Mouse (Mus musculus) ovary, postnatal 10 days (tissue): Measurements from ENCODE around the gene Lfng.

Experiments used
- DNase-seq: peaks from one replicate; pipeline ENCODE4 v3.0.0; 2022; ENCODE audit warnings: low spot score

The Lfng gene

GRCm38 (mm10) chr5:140616691-140617090 lies 9.6 kb downstream of the Lfng start:
- DNase-seq: no peak

- DNase-seq: no peak
These were observed 10.6 kb downstream of the Lfng start for GRCm38 (mm10) chr5:140617714-140618113.

- peak; percentile 58 for DNase-seq
These were observed 12.1 kb downstream of the Lfng start for GRCm38 (mm10) chr5:140619151-140619771.

GRCm38 (mm10) chr5:140619895-140620736 lies 13.0 kb downstream of the Lfng start:
- DNase-seq: no peak

GRCm38 (mm10) chr5:140621092-140621491 lies 14.0 kb downstream of the Lfng start:
- DNase-seq: no peak

- DNase-seq: no peak
These were observed 14.4 kb downstream of the Lfng start for GRCm38 (mm10) chr5:140621517-140621916.

- no peak for DNase-seq
These were observed 16.0 kb downstream of the Lfng start for GRCm38 (mm10) chr5:140622978-140623670.

- no peak for DNase-seq
These were observed 16.7 kb downstream of the Lfng start for GRCm38 (mm10) chr5:140623791-140624190.

GRCm38 (mm10) chr5:140624238-140624637 lies 17.1 kb downstream of the Lfng start:
- no peak for DNase-seq

- no peak for DNase-seq
These were observed 17.8 kb downstream of the Lfng start for GRCm38 (mm10) chr5:140624961-140625360.

- DNase-seq: no peak
These were observed 20.5 kb downstream of the Lfng start for GRCm38 (mm10) chr5:140627580-140627979.

GRCm38 (mm10) chr5:140628995-140629394 lies 21.9 kb downstream of the Lfng start:
- DNase-seq: no peak

- no peak for DNase-seq
These were observed 26.3 kb downstream of the Lfng start for GRCm38 (mm10) chr5:140633432-140633831.

GRCm38 (mm10) chr5:140634798-140635722 lies 27.9 kb downstream of the Lfng start:
- DNase-seq: no peak

- no peak for DNase-seq
These were observed 29.4 kb downstream of the Lfng start for GRCm38 (mm10) chr5:140636316-140637057.

- no peak for DNase-seq
These were observed 29.9 kb downstream of the Lfng start for GRCm38 (mm10) chr5:140637058-140637410.

GRCm38 (mm10) chr5:140637989-140638388 lies 30.9 kb downstream of the Lfng start:
- no peak for DNase-seq

GRCm38 (mm10) chr5:140638484-140638883 lies 31.4 kb downstream of the Lfng start:
- no peak for DNase-seq

- no peak for DNase-seq
These were observed 32.2 kb downstream of the Lfng start for GRCm38 (mm10) chr5:140639312-140639711.

GRCm38 (mm10) chr5:140639871-140640270 lies 32.8 kb downstream of the Lfng start:
- DNase-seq: no peak

- DNase-seq: no peak
These were observed 33.7 kb downstream of the Lfng start for GRCm38 (mm10) chr5:140640812-140641211.
